Mouse (Mus musculus): ENCODE measurements around the gene Casr. TPM values are rescaled to one million over a fixed set of nuclear protein-coding genes. Genes with fewer than 3 reads are reported as not detected.

The Casr gene
- 0.78 TPM for polyA plus RNA-seq (2015; fragmentation: Illumina TruSeq; extraction: RNeasy Lipid Tissue Mini Kit (QIAGEN cat#74804); ENCODE audit: insufficient read depth, low read depth, low replicate concordance)

DNA sequence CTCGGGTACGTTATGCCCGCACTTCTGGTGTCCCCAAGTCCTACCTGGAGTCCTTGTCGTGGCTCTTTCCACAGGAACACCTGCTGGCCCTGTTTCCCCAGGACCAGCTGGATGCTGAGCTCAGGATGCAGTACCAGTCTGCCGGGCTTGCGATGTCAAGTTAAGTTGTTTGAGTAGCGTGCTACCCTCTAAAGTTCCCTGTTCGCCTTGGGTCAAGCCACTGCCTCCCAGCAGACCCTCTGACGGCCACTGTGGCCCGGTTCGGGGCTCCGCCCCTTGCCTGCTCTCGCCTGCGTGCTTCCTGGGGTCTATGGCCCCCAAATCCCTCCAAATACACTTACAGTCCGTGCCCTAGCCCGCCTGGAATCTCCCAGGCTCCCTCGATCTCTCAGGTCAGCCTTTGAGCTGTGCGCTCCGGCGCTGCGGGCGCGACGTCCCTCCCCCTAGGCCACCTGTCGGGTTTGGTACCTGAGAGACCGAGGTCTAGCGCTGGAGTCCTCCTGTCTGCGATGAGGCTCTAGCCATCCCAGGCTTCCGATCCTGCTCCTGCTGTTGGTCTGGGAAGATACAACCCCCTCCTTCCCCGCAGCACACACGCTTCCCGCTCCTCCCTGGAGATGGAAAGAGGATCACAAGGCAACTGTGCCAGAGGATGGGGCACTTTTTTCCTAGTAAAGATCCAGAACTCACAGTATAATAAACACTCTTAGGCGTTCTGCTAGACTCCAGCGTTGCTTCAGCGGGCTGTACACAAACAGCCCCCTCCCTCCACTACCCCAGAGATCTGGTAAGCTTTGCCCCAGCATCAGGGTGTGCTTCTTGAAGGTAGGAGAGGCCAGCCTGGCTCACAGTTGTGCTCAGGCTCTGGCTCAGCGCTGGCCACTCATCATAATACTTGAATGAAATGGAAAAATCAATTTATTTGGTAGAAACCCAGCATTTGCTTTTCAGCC lies at the start of gene Casr:
Gene Casr (minus strand): TSS at position 756 of the 953 bp plus-strand sequence.

DNA sequence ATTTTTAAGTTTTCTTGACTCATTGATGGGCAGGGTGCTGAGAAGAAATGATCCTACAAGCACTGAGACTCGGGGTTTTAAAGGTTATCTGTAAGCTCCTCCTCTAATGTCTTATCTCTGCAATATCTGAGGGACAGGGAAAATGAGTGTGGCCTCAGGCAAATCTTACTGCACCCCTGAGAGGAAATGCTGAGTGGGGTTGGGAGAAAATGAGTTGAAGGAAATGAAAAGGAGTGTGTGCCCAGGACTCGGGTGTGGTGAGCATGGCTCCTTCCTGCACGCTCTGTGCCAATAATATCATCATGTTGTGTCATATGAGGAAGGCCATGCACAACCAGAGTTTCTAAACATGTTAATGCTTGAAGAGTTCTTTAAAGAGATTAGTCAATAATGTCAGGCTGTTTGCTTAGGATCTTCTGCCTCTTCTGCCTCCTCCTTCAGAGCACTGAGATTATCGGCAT lies 106.6 kb downstream of the Casr start, which contains the start of gene Stfa3:
Gene Stfa3 (minus strand): TSS at position 51 of the 461 bp plus-strand sequence.

Other genes starting within 250 kb of the Casr start
- not detected for gene BC117090, start 227.8 kb downstream of the Casr start, polyA plus RNA-seq (2015; fragmentation: Illumina TruSeq; extraction: RNeasy Lipid Tissue Mini Kit (QIAGEN cat#74804); ENCODE audit: insufficient read depth, low read depth, low replicate concordance)
- not detected for gene BC100530, start 194.4 kb downstream of the Casr start, polyA plus RNA-seq (2015; fragmentation: Illumina TruSeq; extraction: RNeasy Lipid Tissue Mini Kit (QIAGEN cat#74804); ENCODE audit: insufficient read depth, low read depth, low replicate concordance)
- gene Stfa2, start 153.7 kb downstream of the Casr start, polyA plus RNA-seq (2015; fragmentation: Illumina TruSeq; extraction: RNeasy Lipid Tissue Mini Kit (QIAGEN cat#74804); ENCODE audit: insufficient read depth, low read depth, low replicate concordance) = not detected
- gene Stfa3, start 106.7 kb downstream of the Casr start, polyA plus RNA-seq (2015; fragmentation: Illumina TruSeq; extraction: RNeasy Lipid Tissue Mini Kit (QIAGEN cat#74804); ENCODE audit: insufficient read depth, low read depth, low replicate concordance) = not detected
- gene Cd86, start 103.9 kb upstream of the Casr start, polyA plus RNA-seq (2015; fragmentation: Illumina TruSeq; extraction: RNeasy Lipid Tissue Mini Kit (QIAGEN cat#74804); ENCODE audit: insufficient read depth, low read depth, low replicate concordance) = 1.4 TPM
- 2.7 TPM for gene Ildr1, start 131.8 kb upstream of the Casr start, polyA plus RNA-seq (2015; fragmentation: Illumina TruSeq; extraction: RNeasy Lipid Tissue Mini Kit (QIAGEN cat#74804); ENCODE audit: insufficient read depth, low read depth, low replicate concordance)
- gene Slc15a2, start 222.8 kb upstream of the Casr start, polyA plus RNA-seq (2015; fragmentation: Illumina TruSeq; extraction: RNeasy Lipid Tissue Mini Kit (QIAGEN cat#74804); ENCODE audit: insufficient read depth, low read depth, low replicate concordance) = 3.4 TPM